Mouse (Mus musculus) heart, adult 8-10 months (tissue): ENCODE results near the gene Cep57l1. TPM values are rescaled to one million over a fixed set of nuclear protein-coding genes. Genes with fewer than 3 reads are reported as not detected.

Source experiments
- DNase-seq: peaks from one replicate; pipeline ENCODE4 v3.0.0; 2022; ENCODE audit warnings: low spot score
- total RNA-seq, 4 experiments: library from RNA; stranded (reverse); gene quantifications; 2 replicates each; pipeline ENCODE4 v1.2.4; 2022

The Cep57l1 gene
- total RNA-seq, 4 experiments from 2014 or later, result 2.1 to 4.3 (median 3.0) TPM

GRCm38 (mm10) chr10:41816516-41816915 lies 6.8 kb upstream of the Cep57l1 start:
- no peak for DNase-seq

GRCm38 (mm10) chr10:41814305-41814853 lies 4.7 kb upstream of the Cep57l1 start:
- DNase-seq, result no peak

- DNase-seq, result no peak
Observed at GRCm38 (mm10) chr10:41812566-41812965, 2.9 kb upstream of the Cep57l1 start.

GRCm38 (mm10) chr10:41810564-41811455 lies 1.1 kb upstream of the Cep57l1 start:
- DNase-seq, result no peak

- no peak for DNase-seq
Observed at GRCm38 (mm10) chr10:41809080-41809770, 446 bp downstream of the Cep57l1 start.

- no peak for DNase-seq
Observed at GRCm38 (mm10) chr10:41805729-41806355, 3.8 kb downstream of the Cep57l1 start.

GRCm38 (mm10) chr10:41804711-41805110 lies 5.0 kb downstream of the Cep57l1 start:
- no peak for DNase-seq

- no peak for DNase-seq
Observed at GRCm38 (mm10) chr10:41803467-41803866, 6.2 kb downstream of the Cep57l1 start.

GRCm38 (mm10) chr10:41797253-41797652 lies 12.4 kb downstream of the Cep57l1 start:
- DNase-seq, result no peak

- no peak for DNase-seq
Observed at GRCm38 (mm10) chr10:41792375-41792774, 17.3 kb downstream of the Cep57l1 start.

- DNase-seq, result no peak
Observed at GRCm38 (mm10) chr10:41767254-41767653, 42.4 kb downstream of the Cep57l1 start.

GRCm38 (mm10) chr10:41766280-41766679 lies 43.4 kb downstream of the Cep57l1 start:
- no peak for DNase-seq

GRCm38 (mm10) chr10:41765586-41765985 lies 44.1 kb downstream of the Cep57l1 start:
- DNase-seq, result no peak

GRCm38 (mm10) chr10:41763741-41764385 lies 45.8 kb downstream of the Cep57l1 start:
- no peak for DNase-seq

GRCm38 (mm10) chr10:41760866-41761265 lies 48.8 kb downstream of the Cep57l1 start:
- DNase-seq, result no peak

GRCm38 (mm10) chr10:41758041-41758440 lies 51.6 kb downstream of the Cep57l1 start:
- DNase-seq, result no peak

- DNase-seq, result no peak
Observed at GRCm38 (mm10) chr10:41757226-41757625, 52.4 kb downstream of the Cep57l1 start.

GRCm38 (mm10) chr10:41751867-41752480 lies 57.7 kb downstream of the Cep57l1 start:
- DNase-seq, result no peak

GRCm38 (mm10) chr10:41749306-41749705 lies 60.4 kb downstream of the Cep57l1 start:
- DNase-seq, result no peak

- no peak for DNase-seq
Observed at GRCm38 (mm10) chr10:41746554-41746953, 63.1 kb downstream of the Cep57l1 start.

GRCm38 (mm10) chr10:41744006-41744405 lies 65.7 kb downstream of the Cep57l1 start:
- no peak for DNase-seq
